Mouse (Mus musculus): ENCODE results near the gene Rgs6. TPM values are rescaled to one million over a fixed set of nuclear protein-coding genes. Genes with fewer than 3 reads are reported as not detected.
A peak's percentile ranks its signal among the peaks of the same experiment; 100 is the strongest.

The Rgs6 gene
- polyA plus RNA-seq (2016; fragmentation: Nextera tagmentation; extraction: Ambion mirVana), result 15.2 and 17.7 TPM in 2 replicates

GRCm38 (mm10) chr12:82588017-82588416 is at the start of gene Rgs6:
Rgs6 (plus strand) TSS chr12:82588292.
- Histone ChIP-seq H3K27ac (ENCODE audit: poor library complexity, severe bottlenecking) (no peak within 1 kb of the TSS), H3K4me2 (peak within 1 kb of the TSS; percentile 56), H3K36me3 (no peaks in the 10 kb centered on the region), H3K9ac (no peak within 1 kb of the TSS), H3K27me3 (replicated peaks) (no peaks in the 10 kb centered on the region), H3K4me1 (replicated peaks) (peaks cover 8% of the 10 kb centered on the region), H3K9me3 (replicated peaks) (peaks cover 4% of the 10 kb centered on the region; the same call in 1 of the 2 replicates), H3K4me3 (peak within 1 kb of the TSS; percentile 13; the same call in 1 of the 2 replicates)
- ATAC-seq (ENCODE audit: insufficient number of reproducible peaks, low FRiP score), result no peak
- 86% methylated on average over 2 of the region's 2 CpGs for WGBS

DNA sequence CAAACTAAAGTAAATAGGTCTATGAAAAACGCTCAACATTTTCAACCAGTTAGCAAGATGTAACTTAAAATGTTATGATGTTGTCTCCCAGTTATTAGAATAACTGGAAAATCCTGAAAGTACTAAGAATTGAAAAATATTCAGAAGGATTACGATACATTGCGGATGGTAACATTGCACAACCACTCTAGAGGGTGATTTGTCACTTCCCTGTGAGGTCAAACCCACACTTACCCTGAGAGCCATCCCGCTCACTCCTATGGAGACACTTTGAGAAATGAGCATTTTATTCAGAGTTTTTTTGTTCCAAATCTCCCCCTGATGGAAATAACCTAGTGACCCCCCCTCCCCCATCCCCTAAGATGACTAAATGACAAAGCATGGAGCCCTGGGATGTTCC is 41.0 kb upstream of the Rgs6 start:
- Histone ChIP-seq H3K4me2 (no peak overlapping the region), H3K9ac (no peak overlapping the region), H3K27me3 (replicated peaks) (no peaks in the 10 kb centered on the region), H3K27ac (ENCODE audit: poor library complexity, severe bottlenecking) (no peak overlapping the region), H3K9me3 (replicated peaks) (peaks cover 13% of the 10 kb centered on the region), H3K4me1 (replicated peaks) (no peaks in the 10 kb centered on the region), H3K36me3 (no peaks in the 10 kb centered on the region), H3K4me3 (no peak overlapping the region)
- 89% methylated on average over 4 of the region's 4 CpGs for WGBS
- no peak for ATAC-seq (ENCODE audit: insufficient number of reproducible peaks, low FRiP score)

- no peak for ATAC-seq (ENCODE audit: insufficient number of reproducible peaks, low FRiP score)
- Histone ChIP-seq H3K4me1 (replicated peaks) (no peaks in the 10 kb centered on the region), H3K4me2 (no peak overlapping the region), H3K4me3 (no peak overlapping the region), H3K36me3 (no peaks in the 10 kb centered on the region), H3K9ac (no peak overlapping the region), H3K27ac (ENCODE audit: poor library complexity, severe bottlenecking) (no peak overlapping the region), H3K9me3 (replicated peaks) (peaks cover 13% of the 10 kb centered on the region), H3K27me3 (replicated peaks) (no peaks in the 10 kb centered on the region)
- 63% methylated on average over 6 of the region's 6 CpGs for WGBS
Observed at GRCm38 (mm10) chr12:82549228-82549627, 38.9 kb upstream of the Rgs6 start.

DNA sequence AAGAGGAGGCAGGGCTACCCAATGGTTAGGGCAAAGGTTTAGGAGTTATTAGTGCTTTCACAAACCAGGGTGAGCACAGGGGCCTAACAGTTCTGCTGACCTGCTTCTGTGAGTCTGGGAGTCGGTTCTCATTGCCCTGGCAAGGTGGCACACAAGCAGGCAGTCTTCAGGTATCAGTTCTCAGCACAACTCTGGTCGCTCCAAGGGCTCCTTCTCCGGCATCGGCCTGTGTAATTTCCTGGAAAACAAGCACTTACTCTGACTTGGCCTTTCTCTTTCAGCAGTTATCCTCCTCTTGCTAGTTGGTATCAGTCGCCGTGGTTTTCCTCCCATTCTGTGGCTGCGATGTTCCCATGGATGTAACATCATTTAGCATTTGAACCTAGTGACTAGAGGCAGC is 38.0 kb upstream of the Rgs6 start:
- Histone ChIP-seq H3K36me3 (no peaks in the 10 kb centered on the region), H3K9me3 (replicated peaks) (peaks cover 13% of the 10 kb centered on the region), H3K9ac (no peak overlapping the region), H3K4me1 (replicated peaks) (no peaks in the 10 kb centered on the region), H3K4me3 (no peak overlapping the region), H3K27ac (ENCODE audit: poor library complexity, severe bottlenecking) (no peak overlapping the region), H3K4me2 (no peak overlapping the region), H3K27me3 (replicated peaks) (no peaks in the 10 kb centered on the region)
- no peak for ATAC-seq (ENCODE audit: insufficient number of reproducible peaks, low FRiP score)
- 85% methylated on average over 7 of the region's 7 CpGs for WGBS

- no peaks in the 10 kb centered on the region for H3K4me1 ChIP-seq (replicated peaks)
- no peaks in the 10 kb centered on the region for H3K27me3 ChIP-seq (replicated peaks)
- WGBS, result 86% methylated on average over 5 of the region's 5 CpGs
- no peak overlapping the region for H3K27ac ChIP-seq (ENCODE audit: poor library complexity, severe bottlenecking)
- H3K36me3 ChIP-seq, result no peaks in the 10 kb centered on the region
- H3K9me3 ChIP-seq (replicated peaks), result peaks cover 13% of the 10 kb centered on the region
- H3K4me2 ChIP-seq, result no peak overlapping the region
- H3K4me3 ChIP-seq, result no peak overlapping the region
- ATAC-seq (ENCODE audit: insufficient number of reproducible peaks, low FRiP score), result no peak
- no peak overlapping the region for H3K9ac ChIP-seq
Observed at GRCm38 (mm10) chr12:82552376-82552775, 35.7 kb upstream of the Rgs6 start.

DNA sequence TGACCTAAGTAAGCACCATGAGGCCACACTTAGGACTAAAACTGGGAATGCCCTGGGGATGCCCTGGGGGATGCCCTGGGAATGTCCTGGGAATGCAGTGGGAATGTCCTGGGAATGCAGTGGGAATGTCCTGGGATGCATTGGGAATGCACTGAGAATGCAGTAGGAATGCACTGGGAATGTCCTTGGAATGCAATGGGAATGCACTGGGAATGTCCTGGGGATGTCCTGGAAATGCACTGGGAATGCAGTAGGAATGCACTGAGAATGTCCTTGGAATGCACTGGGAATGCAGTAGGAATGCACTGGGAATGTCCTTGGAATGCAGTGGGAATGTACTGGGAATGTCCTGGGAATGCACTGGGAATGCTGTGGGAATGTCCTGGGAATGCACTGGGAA is 25.2 kb upstream of the Rgs6 start:
- H3K9ac ChIP-seq, result no peak overlapping the region
- no peak for ATAC-seq (ENCODE audit: insufficient number of reproducible peaks, low FRiP score)
- H3K27ac ChIP-seq (ENCODE audit: poor library complexity, severe bottlenecking), result no peak overlapping the region
- H3K4me1 ChIP-seq (replicated peaks), result peaks cover 9% of the 10 kb centered on the region; the same call in 1 of the 2 replicates
- H3K4me3 ChIP-seq, result no peak overlapping the region
- no peaks in the 10 kb centered on the region for H3K36me3 ChIP-seq
- peaks cover 4% of the 10 kb centered on the region; the same call in 1 of the 2 replicates for H3K9me3 ChIP-seq (replicated peaks)
- no peak overlapping the region for H3K4me2 ChIP-seq
- no peaks in the 10 kb centered on the region for H3K27me3 ChIP-seq (replicated peaks)

- H3K27ac ChIP-seq (ENCODE audit: poor library complexity, severe bottlenecking), result no peak overlapping the region
- no peak overlapping the region for H3K4me3 ChIP-seq
- 83% methylated on average over 1 of the region's 1 CpGs for WGBS
- no peaks in the 10 kb centered on the region for H3K4me1 ChIP-seq (replicated peaks)
- H3K9ac ChIP-seq, result no peak overlapping the region
- ATAC-seq (ENCODE audit: insufficient number of reproducible peaks, low FRiP score), result no peak
- H3K36me3 ChIP-seq, result no peaks in the 10 kb centered on the region
- H3K9me3 ChIP-seq (replicated peaks), result no peaks in the 10 kb centered on the region
- H3K4me2 ChIP-seq, result no peak overlapping the region
- no peaks in the 10 kb centered on the region for H3K27me3 ChIP-seq (replicated peaks)
Observed at GRCm38 (mm10) chr12:82568370-82568769, 19.7 kb upstream of the Rgs6 start.

DNA sequence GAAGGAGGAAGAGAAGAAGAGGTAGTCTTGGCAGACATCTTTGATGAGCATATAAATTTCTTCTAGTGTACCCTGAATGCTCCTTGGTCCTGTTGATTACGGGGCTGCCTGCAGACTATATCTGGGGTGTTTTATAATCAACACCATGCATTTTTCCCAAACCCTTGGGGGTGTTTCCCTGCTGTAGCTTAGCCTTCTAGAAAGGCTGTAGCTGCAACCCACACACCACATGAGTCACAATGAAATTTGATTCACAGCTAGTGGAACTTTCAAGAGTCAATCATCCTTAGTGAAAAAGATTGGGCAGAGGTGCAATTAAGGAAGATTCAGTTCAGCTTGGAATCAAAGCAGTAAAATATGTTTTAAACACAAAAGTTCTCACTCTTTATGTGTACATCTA is 15.4 kb upstream of the Rgs6 start:
- Histone ChIP-seq H3K4me1 (replicated peaks) (no peaks in the 10 kb centered on the region), H3K4me3 (no peak overlapping the region), H3K27me3 (replicated peaks) (no peaks in the 10 kb centered on the region), H3K36me3 (no peaks in the 10 kb centered on the region), H3K9ac (no peak overlapping the region), H3K4me2 (no peak overlapping the region), H3K9me3 (replicated peaks) (no peaks in the 10 kb centered on the region), H3K27ac (ENCODE audit: poor library complexity, severe bottlenecking) (no peak overlapping the region)
- no peak for ATAC-seq (ENCODE audit: insufficient number of reproducible peaks, low FRiP score)
- WGBS, result 74% methylated on average over 1 of the region's 1 CpGs

DNA sequence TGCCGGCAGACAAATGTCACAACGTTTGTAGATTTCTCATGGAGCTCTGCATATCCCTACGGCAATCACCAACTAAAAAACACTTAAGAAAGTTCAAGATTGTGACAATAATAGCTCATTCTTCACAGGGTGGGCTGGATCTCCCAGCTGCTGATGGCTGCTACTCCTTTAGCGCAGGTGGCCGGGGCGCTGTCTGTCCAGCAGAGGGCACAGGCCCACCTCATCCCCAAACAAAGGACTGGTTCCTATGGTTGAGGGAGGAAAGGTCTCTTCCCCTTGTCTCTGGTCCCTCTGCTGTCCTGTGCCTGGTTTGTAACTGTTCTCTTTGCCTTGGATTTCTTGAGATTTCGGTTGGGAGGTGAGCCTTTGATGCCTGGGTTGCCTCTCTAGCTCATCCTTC is 1.5 kb upstream of the Rgs6 start:
- no peaks in the 10 kb centered on the region for H3K36me3 ChIP-seq
- WGBS, result 44% methylated on average over 7 of the region's 7 CpGs
- no peak overlapping the region for H3K4me3 ChIP-seq
- peaks cover 8% of the 10 kb centered on the region for H3K4me1 ChIP-seq (replicated peaks)
- H3K27me3 ChIP-seq (replicated peaks), result no peaks in the 10 kb centered on the region
- ATAC-seq (ENCODE audit: insufficient number of reproducible peaks, low FRiP score), result no peak
- no peak overlapping the region for H3K27ac ChIP-seq (ENCODE audit: poor library complexity, severe bottlenecking)
- H3K9ac ChIP-seq, result no peak overlapping the region
- no peaks in the 10 kb centered on the region for H3K9me3 ChIP-seq (replicated peaks)
- H3K4me2 ChIP-seq, result no peak overlapping the region

DNA sequence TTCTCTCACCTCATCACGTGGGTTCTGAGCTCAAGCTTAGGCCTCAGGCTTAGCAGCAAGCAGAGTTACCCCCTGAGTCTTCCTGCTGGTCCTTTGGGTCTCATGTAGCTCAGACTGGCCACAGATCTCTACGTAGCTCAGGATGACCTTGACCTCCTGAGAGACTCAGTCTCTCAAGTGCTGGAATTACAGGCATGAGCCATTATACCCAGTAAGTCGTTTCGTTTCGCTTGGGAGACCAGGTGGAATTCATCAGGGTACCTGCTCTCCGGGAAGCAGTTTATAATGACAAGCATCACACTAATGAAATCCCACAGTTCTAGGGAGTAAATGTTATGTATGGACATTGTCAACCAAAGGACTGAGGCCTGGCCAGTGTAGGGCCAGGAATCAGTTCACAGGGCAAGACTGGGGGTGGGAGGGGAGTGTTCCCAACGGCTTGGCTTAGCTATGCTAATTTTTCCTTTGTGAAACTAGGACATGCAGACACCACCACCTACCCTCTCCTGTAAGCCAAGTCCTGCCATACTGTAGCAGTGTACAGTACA is 670 bp upstream of the Rgs6 start:
- Histone ChIP-seq H3K36me3 (no peaks in the 10 kb centered on the region), H3K9me3 (replicated peaks) (no peaks in the 10 kb centered on the region), H3K27me3 (replicated peaks) (no peaks in the 10 kb centered on the region), H3K27ac (ENCODE audit: poor library complexity, severe bottlenecking) (no peak overlapping the region), H3K9ac (no peak overlapping the region), H3K4me3 (no peak overlapping the region), H3K4me2 (no peak overlapping the region), H3K4me1 (replicated peaks) (peaks cover 8% of the 10 kb centered on the region)
- ATAC-seq (ENCODE audit: insufficient number of reproducible peaks, low FRiP score), result no peak
- 56% methylated on average over 7 of the region's 7 CpGs for WGBS

GRCm38 (mm10) chr12:82588846-82589630 is 946 bp downstream of the Rgs6 start:
- 23% methylated on average over 19 of the region's 19 CpGs for WGBS
- no peaks in the 10 kb centered on the region for H3K36me3 ChIP-seq
- ATAC-seq (ENCODE audit: insufficient number of reproducible peaks, low FRiP score), result no peak
- peak overlapping the region; percentile 13 for H3K4me3 ChIP-seq
- peak overlapping the region; percentile 56 for H3K4me2 ChIP-seq
- no peak overlapping the region for H3K9ac ChIP-seq
- no peak overlapping the region for H3K27ac ChIP-seq (ENCODE audit: poor library complexity, severe bottlenecking)
- H3K4me1 ChIP-seq (replicated peaks), result peaks cover 8% of the 10 kb centered on the region
- H3K9me3 ChIP-seq (replicated peaks), result peaks cover 4% of the 10 kb centered on the region; the same call in 1 of the 2 replicates
- no peaks in the 10 kb centered on the region for H3K27me3 ChIP-seq (replicated peaks)
